Mouse (Mus musculus) skeletal muscle tissue, adult 2 months (tissue): ENCODE measurements around the gene Dgat2.
A peak's percentile ranks its signal among the peaks of the same experiment; 100 is the strongest.

Source experiments
- DNase-seq: peaks from one replicate; pipeline ENCODE4 v3.0.0-alpha.2; 2012; ENCODE audit warnings: low read depth, low spot score

Gene Dgat2

GRCm38 (mm10) chr7:99182432-99183172 is at the start of gene Dgat2:
Dgat2 (minus strand) TSS chr7:99182719.
- peak; percentile 92 for DNase-seq

GRCm38 (mm10) chr7:99230061-99230747 is 47.7 kb upstream of the Dgat2 start:
- no peak for DNase-seq

DNA sequence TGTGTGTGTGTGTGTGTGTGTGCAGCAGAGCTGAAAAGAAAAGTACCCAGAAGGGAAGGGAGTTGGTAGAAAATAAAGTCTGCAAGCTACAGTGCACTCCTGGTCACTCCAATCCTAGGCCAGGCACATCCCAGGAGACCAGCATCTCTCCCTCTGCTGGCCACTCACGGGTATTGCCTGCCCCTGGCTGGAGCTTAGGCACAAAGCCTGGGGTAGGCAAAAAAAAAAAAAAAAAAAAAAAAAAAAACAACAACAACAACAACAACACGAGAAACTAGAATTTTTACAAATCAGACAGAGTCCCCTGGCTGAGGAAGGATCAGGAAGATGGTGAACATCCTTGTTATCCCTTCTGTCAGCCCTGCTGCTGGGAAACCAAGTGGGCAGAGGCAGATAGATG is 46.9 kb upstream of the Dgat2 start:
- DNase-seq = peak; percentile 54

GRCm38 (mm10) chr7:99228825-99229224 is 46.3 kb upstream of the Dgat2 start:
- no peak for DNase-seq

DNA sequence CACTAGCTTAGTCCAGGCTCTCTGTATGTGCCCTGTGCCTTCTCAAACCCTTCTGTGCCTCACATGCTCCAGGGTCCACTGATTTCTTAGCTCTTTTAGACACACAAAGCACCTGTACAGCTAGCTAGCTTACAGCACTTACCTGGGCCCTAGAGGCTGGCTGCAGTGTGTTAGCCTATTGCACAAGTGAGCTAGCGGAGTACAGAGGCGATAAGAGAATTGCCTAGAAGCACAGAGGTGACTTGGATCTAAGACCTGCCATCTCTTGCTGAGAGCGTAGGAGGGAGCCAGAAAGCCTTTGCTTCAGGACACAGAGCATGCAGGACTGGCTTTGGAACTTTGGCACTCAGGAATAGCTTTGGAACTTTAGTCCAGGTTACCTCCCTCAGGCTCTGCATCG is 44.7 kb upstream of the Dgat2 start:
- no peak for DNase-seq

GRCm38 (mm10) chr7:99226662-99227061 is 44.1 kb upstream of the Dgat2 start:
- DNase-seq = no peak

DNA sequence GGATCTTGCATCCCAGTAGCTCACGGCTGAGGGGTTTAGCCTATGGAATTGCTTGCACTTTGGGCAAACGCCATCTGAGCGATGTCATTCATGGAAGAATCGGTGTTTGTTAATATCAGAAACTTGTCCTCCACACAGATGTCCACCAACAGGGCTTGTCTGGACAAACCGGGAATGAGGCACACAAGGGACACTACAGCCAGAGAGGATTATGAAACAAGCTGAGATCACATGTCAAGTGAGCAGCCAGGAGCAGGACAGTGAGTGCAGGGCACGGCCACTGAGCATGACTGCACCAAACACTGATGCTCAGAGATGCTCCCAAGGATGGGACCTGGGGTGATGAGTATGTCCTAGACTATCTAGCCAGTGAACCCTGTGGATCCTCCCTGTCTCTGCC is 42.9 kb upstream of the Dgat2 start:
- peak; percentile 77 for DNase-seq

DNA sequence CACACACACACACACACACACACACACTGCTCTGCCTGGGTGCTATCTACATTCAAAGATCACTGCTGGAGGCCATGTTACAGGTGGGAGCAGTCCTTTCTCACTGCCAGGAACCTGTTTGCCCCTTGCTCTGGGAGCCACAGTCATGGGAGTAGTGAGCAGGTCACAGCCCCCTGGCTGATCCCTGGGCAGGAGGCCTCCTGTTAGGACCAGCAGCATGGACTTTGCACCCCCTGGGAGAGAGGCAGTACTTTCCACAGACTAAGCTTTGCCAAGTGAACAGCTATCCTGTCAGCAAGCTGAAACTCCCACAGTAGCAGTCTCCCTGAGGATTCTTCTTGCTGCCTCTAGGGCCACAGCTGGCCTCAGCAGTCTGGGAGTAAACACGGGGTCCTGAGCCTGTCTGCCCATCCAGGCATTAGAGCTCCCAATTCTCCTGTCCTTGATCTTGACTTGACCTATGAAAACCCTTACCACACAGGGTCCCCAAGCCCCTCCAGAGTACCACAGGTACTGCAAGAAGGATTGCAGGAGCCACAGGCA is 42.2 kb upstream of the Dgat2 start:
- no peak for DNase-seq

DNA sequence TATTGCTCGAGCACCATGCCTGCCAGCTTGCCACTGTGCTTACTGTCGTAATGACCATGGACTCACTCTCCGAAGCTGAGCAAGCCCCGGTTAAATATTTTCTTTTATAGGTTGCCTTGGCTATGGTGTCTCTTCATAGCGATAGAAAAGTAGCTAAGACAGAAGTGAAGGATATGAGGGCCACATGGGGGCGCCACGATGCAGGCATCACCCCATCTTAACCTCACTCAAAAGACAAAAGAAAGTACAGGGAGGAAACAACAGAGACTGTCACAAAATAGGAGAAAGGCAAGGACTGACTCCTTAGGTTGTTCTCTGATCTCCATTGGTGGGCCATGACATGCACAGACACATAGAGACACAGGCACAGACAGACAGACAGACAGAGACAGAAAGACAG is 41.7 kb upstream of the Dgat2 start:
- no peak for DNase-seq

GRCm38 (mm10) chr7:99217338-99218074 is 35.0 kb upstream of the Dgat2 start:
- peak; percentile 65 for DNase-seq

DNA sequence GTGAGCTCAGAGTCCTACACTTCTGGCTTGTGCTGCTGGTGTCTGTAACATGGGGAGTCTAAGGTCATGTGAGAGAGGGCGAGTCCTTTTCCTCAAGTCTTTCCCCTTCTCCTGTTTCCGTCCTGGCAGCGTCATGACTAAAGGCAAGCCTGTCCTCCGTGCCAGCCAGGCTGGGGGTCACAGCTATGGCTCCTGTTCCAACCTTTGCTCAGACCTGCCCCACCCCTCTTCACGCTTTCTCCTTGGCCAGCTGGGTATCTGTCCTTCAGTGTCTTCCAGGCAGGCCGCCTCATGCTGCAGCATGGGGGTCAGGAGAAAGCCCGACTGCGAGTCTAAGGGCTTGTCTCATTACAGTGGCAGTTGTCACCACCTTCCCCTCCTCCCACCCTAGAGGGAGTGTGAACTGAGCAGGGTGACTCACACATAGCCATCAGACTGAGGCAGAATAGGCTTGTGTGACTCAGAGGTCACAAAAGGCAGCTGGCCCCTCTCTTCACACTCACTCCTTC is 32.9 kb upstream of the Dgat2 start:
- peak; percentile 69 for DNase-seq

DNA sequence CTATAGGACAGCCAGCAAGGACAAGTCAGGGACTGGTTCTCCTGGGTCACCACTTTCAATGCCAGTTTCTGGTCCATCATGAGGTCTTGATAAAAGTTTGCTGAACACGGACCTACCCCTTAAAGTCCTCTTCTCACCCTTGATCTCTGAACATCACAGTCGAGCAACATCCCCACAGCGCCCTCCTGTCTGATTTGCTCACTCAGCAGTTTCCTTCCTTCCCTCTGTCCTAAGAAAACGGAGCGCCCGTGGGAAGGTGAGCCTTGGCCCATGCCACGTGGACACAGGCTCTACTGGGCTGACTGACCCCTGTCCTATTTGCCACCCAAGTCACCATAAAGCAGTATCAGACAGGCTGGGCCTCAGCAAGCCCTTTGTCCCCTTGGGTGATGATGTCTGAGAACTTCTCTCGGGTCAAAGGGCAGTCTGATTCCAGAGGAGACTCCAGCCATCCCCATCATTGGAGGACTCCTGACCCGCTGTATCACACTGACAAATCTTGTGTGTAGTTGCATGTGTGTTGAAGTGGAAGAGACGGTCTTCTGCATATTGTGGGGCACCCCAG is 32.2 kb upstream of the Dgat2 start:
- DNase-seq = no peak

- no peak for DNase-seq
These were observed 31.2 kb upstream of the Dgat2 start for GRCm38 (mm10) chr7:99213686-99214085.

DNA sequence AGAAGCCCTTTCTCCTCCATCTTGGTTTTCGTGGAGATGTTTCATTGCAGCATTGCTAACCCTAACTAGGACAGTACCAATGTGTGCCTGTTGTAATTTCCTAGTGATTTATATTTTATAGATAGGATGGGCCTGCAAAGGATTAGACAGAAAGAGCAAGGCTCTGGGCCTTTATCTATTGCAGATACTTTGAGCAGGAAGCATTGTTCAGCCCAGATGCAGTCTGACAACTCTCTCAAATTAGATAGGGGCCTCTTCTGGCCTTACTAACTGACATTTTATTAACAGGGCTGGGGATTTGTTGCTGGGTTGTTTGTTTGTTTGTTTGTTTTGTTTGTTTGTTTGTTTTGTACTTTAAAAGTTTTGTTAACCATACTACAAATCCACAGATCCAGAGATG is 30.5 kb upstream of the Dgat2 start:
- DNase-seq = no peak

DNA sequence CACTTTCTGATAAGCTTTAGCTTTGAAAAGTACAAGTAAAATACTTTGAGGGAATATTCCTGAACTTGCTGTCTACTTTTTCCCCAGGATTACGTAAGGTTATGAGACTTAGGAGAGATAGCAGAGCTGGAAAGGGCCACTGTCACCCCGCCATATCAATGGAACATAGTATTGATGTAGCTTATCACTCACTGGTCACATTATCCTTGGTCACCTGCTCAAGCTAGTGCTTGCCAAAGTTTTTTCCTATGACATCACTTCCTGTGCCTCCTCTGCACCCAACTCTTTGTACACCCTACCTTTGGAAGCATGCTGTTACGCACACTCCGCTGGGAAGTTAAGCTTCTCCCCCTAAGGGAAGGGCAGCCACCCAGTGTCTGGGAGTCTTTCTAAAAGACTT is 26.2 kb upstream of the Dgat2 start:
- no peak for DNase-seq

- no peak for DNase-seq
These were observed 23.8 kb upstream of the Dgat2 start for GRCm38 (mm10) chr7:99206364-99206763.

DNA sequence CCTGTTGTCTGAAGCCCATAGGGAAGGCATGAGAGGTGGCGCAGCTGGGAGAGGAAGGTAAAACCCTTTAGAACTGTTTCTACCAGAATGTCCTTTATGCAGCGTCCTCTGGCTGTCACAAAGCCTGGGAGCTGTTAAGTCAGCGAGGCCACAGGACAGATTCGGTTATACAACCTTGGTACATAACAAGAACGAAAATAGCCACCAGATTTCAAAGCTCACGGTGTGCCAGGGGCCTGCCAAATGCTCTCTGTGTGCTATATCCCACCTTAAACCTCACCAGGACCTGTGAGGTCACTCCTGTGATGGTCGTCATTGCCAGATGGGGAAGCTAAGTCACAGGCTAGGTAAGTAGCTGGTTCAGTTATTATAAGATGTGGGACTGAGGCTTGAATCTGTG is 19.6 kb upstream of the Dgat2 start:
- DNase-seq = peak; percentile 69

DNA sequence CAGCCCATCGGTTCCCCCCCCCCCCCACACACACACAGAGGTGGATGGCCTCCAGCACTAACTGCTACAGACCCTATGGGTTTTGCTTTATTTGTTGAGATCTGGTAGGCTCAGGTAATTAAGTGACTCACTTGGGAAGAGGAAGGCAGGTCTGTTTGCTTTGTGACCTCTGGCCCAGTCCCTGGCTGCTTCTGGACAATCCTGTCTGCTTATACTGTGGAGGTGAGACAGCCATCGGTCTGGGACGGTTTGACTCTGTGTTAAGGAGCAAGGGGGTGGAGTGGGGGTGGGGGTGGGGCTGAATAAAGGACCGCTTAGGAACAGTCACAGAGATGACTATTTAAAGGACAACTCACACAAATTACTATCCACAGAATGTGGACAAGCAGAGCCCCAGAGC is 17.8 kb upstream of the Dgat2 start:
- DNase-seq = no peak

DNA sequence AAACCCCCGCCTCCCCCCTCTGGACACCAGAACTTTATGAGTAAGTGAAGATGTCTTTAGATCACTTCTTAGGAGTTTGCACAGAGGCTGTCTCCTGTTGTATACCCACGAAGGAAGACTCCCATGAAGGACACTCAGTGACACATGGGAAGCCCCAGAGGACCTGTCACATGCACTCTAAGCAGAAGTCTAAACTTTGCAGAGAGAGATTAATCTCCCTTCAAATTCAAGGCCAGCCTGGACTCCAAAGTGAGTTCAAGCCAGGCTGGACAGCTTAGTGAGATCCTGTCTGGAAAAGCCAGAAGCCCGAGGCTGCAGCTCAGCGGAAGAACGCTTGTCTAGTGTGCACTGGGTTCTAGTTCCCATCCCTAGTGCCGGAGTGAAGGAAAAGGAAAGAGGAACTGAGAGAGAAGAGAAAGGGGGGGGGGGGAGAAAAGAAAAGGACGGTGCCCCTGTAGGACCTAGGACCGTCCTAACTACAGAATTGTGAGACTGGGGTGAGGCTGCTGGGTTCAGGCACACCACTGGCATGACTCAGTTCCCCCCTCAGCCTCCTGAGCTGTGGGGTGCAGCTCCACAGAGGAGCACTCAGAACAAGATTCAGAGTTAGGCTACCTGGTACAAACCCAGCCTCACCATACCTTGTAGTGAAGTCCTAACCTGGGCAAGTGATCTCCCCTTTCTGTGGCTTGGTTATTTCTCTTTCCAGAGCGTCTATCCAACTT is 17.1 kb upstream of the Dgat2 start:
- DNase-seq = no peak

DNA sequence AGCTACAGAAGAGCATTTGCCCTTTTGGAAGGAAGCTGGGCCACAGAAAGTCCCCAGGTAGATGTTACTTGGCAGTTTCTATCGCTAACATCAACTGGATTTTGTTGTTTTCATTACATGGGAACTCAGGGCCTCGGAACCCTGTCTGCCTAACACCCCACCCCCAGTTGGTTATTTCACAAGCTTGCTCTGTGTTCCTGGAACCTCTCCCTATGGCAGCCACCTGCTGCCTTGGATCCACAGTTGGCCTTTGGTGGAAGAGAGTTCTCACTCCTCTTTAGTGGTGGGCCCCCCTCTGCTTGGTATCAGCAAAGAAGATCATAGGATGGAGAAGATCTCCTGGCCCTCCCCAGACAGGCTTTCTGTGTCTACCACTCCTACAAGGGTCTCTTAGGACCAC is 16.3 kb upstream of the Dgat2 start:
- no peak for DNase-seq

GRCm38 (mm10) chr7:99194511-99194910 is 12.0 kb upstream of the Dgat2 start:
- no peak for DNase-seq
